Mouse (Mus musculus) heart, postnatal 0 days (tissue): ENCODE results near the gene Chrna10.
A peak's percentile ranks its signal among the peaks of the same experiment; 100 is the strongest.

Experiments used
- CTCF ChIP-seq: IDR thresholded peaks from 2 replicates; pipeline ENCODE4 v1.5.1; 2016; ENCODE audit warnings: antibody characterized with exemption, control low read depth, low read depth
- EP300 ChIP-seq: IDR thresholded peaks from 2 replicates; pipeline ENCODE4 v1.6.1; 2016; ENCODE audit warnings: antibody characterized with exemption, low read depth

DNA sequence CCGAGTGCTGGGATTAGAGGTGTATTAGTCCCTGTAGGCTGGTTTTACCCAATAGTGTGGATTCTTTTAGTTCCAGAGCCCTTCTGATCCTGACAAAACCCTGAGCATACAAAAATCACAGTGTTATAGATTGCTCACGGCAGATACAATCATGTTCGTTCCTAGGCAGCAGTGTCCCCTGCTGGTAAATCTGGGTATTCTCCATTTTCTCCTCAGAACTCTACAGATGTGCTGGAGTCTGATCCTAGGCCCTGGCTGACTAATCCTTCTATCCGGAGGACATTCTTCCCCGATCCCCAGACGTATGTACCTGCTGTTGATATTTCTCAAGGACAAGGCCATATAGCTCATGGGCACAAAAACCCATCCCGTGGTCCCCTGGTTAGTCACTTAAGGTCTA lies 38.1 kb downstream of the Chrna10 start:
- peak; percentile 64 for TF ChIP-seq CTCF
- TF ChIP-seq EP300 = no peak
